Mouse (Mus musculus): ENCODE results near the gene Acin1.

- TF ChIP-seq CTCF (IDR thresholded peaks at IDR 0.05; ENCODE audit: low read depth, low read length) = no peak
- no peak for TF ChIP-seq POLR2A (IDR thresholded peaks at IDR 0.05; ENCODE audit: extremely low read depth, insufficient read depth, low read length)
Observed at GRCm38 (mm10) chr14:54676290-54676689, 10.4 kb downstream of the Acin1 start.
